Mouse (Mus musculus): ENCODE results near the gene Fam114a2.
A peak's percentile ranks its signal among the peaks of the same experiment; 100 is the strongest.
"Not testable (repeated sequence)": the region's sequence is repeated elsewhere in the genome, so short reads cannot be mapped to it uniquely, and the experiment has no call there.

Gene Fam114a2

DNA sequence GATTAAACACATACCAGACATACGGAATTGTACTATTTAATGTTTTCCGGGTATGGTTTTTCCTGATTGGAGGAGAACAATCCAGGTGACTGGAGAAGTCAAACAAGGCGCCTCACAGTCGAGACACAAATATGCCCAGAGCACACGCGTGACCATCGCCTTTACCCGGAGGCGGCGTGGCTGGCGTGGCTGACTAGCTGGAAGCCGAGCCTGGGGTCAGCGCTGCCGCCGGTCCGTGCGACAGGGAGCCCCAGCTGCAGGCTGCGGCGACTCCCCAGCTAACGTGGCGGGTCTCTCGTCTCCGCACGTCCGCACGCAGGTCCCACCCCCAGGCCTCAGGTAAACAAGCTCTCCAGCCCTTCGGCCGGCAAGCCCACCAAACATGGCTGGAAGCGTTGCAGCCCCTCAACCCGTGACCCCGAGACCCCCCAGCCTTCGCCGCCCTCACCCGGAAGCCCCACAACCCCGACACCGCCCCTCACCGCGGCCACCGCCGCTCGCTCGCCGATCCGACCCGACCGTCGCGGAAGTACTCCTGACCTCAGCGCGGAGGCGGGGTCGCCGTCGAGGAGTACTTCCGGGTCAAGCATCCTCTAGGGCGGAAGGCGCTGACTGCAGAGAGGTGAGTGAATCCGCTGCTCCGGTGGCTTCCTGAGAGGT, at the start of gene Fam114a2, which contains the start of gene Mfap3:
TSS of gene Fam114a2 (minus strand) at position 527 of the 660 bp plus-strand sequence.
TSS of gene Mfap3 (plus strand) at position 574 of the 660 bp plus-strand sequence.
- DNase-seq: peak; percentile 83

DNA sequence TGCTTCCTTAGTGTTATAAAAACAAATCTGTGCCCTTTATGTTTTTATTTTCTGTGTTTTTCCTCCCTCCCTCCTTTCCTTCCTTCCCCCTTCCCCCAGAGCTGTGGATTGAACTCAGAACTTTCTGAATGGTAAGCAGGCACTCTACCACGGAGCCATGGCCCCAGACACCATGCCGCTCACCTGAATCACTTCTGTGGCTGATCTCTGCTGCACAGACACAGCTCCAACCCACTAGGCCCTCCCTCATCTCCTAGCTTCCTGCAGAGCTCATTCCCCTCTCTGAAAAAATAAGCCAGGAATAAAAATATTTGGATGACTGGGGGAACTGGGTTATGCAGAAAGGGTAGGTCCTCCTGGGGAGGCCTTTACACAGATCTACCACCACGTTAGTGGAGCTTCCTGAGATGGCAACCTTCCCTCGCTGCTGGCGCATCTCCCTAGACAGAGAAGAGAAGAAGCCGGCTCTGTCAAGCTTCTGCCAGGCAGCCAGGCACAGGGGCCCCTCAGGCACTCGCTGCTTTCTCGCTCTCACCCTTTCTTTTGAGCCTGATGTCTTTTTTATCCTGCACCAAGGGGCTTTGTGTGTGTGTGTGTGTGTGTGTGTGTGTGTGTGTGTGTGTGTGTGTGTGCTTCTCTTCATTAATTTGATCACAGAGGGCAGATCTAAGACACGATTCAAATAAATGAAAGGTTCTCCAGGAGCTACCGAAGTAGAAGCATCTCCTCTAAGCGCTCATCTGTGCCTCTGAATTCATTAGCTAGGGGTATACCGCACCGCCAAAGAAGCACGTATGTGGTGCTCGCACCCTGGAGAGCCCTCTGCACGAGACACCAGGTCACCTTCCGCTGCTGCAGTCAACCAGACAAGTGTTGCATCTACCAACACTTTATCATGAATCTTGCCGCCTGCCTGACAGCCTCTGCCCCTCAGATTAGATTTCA, 47.9 kb upstream of the Fam114a2 start:
- no peak for DNase-seq

DNA sequence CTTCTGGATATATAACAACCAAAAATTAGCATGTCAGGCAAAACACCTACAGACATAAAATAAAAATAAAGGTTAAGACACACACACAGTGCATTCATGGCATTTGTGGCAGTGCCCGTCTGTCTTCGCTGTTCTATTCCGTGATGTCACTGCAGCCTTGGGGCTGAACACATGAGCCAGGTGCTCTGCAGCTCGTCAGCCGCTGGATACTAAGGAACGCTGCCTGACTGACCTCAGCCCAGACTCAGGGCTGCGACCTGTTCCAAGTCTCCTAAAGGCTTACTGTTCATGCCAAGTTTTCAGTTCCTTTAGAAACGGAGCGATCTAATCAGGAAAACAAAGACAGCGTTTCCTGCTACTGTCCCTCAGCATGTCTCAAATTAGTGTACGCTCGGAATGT, 46.1 kb upstream of the Fam114a2 start:
- no peak for DNase-seq

DNA sequence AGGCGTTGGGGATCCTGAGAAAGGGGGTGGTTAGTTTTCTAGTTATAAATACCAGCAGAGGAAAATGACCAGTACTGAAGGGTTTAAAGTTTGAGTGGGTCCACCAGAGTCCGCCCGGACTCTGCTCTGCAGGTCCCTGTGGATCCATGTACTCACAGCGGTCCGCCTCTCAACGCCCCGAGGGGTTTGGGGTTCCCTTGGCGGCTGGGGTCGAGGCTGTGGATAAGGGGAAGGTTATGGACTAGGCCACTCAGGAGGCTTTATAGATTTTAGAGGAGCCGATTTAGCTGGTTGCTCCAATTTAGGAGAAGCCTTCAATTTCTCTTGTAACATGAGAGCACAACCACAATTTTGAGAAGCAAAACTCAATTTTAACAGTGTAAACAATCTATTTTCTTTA, 39.5 kb upstream of the Fam114a2 start:
- DNase-seq: not testable (repeated sequence)

DNA sequence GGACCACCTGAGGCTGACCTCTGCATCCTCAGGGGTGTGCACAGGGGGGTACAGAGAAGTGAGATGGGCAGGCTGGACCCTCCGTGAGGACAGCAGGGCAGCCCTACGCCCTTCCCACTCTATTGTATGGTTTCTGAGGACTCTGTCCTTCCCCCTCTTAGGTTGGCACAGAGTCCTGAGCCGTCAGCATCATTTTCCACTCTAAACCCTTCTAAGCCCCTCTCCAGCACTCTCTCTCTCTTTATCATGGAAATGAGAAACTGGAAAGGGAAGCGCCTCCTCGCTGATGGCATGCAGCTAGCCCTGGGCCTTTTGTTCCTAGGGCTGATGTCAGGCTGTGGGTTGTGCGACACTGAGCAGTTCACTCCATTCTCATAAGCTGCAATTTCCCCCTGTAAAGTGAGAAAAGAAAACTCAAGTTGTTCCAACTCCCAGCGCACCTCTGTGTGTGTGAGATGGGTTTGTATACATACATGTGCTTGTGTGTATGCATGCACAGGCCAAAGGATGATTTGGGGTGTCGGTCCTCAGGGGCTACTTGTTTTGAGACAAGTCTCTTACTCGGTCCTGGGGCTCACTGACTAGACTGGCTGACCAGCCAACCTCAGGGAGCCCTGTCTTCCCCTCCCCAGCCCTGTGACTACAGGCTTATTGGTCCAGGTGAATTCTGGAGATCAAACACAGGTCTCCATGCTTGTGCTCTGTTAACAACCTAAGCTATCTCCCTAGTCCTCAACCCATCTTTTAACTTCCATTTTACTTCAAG, 34.8 kb upstream of the Fam114a2 start:
- DNase-seq: no peak

DNA sequence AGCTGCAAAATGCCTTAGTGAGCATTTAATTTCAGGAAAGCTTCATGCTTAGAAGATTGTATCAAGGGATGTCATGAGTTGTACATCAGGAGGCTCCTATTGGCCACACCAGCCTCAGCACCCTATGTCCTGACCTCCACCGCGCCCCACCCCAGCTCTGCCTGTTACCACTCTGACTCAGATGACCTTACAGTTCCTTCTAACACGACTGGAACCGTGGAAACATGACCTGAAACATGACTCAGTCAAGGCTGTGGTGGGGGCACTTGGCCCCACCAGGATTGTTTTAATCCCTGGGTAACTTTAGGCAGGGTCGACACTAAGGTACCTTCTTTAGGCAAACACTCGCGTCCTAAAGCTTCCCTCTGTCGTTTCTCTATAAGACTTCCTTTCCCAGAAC, 32.6 kb upstream of the Fam114a2 start:
- DNase-seq: no peak

DNA sequence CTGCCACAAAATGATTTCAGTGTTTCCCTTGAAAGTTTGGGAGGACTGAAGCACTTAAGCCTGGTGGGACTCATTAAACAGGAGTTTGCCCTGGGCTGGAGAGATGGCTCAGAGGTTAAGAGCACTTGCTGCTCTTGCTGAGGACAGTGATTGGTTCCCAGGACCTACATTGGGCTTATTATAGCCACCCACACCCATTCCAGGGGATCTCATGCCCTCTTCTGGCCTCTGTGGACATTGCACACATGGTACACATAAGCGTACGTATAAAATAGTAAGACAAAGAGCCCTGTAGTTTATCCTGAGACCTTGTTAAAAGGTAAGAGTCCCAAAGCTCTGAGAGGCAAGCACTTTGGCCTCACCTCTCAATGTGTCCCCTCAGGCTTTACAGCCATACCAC, 31.8 kb upstream of the Fam114a2 start:
- no peak for DNase-seq

DNA sequence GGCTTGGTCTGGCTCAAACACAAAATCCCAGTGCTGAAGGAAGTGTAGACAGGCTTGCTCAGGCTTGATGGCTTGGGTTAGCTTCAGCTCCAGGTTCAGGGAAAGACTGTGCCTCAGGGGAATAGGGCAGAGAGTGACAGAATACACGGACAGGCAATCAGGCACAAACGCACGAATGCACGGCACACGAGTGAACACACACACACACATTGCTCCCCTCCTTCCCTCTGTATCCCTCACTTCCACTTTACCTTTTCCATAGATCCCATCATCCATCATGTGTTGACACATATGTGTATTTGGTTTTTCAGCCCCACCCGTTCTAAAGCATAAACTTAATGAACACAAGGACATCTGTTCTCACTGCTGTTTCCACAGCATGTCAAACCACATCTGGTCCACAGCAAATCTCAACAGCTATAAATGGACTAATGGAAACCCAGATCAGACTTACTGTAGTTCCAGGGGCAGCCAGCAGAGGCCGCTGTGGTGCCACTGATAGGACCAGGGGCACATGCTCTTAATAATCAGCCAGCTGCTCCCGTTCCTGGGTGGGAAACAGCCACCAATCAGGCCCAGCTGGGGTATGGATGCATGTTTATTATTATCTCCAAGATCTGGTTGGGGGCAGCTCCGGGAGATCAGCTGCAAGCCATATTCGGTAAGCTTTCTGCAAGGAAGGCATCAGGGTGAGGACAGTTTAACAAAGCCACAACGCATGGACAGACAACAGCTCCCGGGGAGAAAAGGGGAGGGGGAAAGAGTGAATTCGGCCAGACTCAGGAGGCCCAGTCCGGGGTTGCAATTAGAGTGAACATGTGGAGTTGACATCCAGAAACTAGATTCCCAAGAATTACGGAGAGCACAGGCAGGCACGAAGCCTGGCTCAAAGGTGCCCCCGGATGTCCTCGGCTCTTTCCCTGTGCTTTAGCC, 30.5 kb upstream of the Fam114a2 start:
- peak; percentile 48 for DNase-seq

DNA sequence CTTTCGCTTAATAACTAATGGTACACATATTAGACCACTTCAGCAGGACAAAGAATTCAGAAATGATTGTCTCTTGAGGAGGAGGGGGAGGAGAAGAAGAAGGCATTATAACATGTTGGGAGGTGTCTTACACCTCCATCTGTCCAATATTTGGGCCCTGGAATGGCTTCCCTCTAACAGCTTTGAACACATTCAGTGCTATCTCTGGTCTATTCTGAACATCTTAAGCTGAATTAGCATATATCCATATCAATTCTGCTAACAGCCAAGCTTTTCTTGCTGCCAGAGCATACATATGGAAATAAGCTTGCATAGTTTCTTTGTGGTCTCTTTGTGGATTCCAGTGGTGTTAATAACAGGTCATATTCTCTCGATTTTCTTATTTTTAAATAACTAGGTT, 22.3 kb upstream of the Fam114a2 start:
- DNase-seq: no peak

DNA sequence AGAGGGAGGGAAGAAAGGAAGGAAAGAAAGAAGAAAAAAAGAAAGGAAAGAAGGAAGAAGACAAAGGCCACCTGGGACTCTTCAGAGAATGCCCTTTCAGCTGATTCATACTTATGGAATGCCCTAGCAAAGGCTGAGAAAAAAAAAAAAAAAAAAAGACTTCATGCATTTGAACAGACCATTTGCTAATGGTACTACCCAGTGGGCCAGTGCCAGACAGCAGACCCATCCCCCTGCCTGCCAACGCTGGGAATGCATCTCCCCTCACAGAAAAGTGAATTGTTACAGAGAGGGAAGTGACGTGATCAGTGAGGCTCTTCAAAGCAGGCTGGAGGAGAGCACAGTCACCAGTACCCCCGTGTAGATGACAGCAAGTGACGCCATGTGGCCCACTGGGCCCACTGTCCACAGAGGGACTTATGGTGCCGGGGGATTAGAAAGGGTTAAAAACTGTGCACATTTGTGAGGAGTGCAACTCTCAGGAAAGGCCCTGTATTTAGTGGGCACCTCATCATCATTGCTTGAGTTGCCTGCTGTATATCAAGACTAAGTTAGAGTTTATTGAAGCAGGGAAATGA, 21.5 kb upstream of the Fam114a2 start:
- DNase-seq: no peak

DNA sequence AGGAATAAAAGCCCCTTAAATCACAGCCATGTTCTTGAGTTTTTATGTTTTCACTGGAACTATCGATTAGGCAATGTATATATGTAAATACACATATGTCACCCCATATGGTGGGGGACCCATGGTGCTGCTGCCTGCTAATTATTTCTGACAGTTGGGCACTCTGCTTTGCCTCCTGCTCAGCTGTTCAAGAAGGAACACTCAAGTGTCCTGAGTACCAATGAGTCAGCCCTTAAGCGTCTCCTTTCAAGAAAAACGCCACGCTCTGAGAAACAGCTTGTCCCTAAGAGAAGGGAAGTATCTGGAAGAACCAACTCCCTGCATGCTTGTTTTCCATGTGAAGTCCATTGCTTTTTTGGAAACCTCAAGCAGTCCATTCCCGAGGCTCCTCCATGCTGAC, 17.5 kb upstream of the Fam114a2 start:
- DNase-seq: no peak

DNA sequence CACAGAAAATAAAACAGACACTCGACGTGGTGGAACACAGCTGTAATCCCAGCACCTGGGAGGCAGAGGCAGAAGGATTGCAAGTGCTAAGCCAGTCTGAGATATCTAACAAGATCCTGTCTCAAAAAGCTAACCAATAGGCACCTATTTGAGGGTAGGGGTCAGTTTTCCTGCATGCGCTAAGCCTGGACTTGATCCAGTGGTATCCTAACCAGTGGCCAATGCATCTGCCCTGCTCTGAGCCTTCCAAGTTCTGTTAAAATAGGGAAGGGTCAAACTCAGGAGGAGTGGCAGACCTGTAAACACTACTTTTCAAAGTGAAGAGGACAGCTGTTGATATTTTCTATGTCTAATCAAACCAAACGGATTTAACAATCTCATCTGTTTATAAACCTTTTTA, 13.9 kb upstream of the Fam114a2 start:
- DNase-seq: no peak

DNA sequence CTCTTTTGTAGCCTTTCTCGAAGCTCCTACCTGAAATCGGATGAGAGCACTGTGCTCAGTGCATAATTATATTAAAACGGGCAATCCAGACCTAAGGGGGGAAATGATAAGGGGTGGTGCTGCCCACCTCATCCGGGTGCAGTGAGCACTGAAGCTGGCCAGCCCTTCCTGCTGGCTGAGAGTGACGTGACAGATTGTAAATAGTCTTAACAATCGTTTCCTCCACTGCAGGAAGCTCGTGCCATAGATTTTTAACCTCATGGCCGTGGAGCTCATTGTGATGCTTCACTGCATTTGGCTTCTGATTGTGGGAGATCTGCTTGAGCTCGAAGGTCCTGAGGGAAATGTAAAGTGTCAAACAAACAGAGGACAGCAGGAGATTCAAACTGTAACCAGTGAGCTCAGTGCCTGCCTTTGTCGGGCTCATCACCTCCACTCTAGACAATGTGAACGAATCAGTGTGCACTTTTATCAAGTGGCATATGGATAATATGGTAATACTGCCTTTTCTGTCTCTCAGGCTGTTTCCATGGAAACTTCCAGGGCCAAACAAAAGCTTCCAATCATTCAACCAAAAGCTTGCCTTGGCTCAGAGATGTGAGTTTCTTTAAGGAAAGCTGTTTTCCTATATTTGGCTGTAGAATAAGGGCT, 13.0 kb upstream of the Fam114a2 start:
- DNase-seq: no peak

DNA sequence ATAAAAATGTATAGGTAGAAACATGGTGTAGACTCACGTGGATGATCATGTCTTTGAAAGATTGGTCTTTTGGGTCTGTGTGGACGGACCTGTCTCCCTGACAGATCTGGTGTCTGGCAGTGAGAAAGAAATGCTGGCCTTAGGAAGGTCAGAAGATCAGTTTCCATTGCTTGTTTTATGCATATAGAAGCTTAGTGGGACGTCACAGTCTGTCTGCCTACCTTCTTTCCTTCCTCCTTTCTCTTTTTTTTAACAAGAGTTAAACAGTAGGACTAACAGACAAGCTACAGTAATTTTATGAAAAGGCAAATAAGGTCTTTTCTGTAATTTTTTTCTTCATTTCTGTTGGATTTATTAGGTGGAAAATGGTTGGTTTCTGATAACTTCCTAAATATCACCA, 10.7 kb upstream of the Fam114a2 start:
- no peak for DNase-seq

DNA sequence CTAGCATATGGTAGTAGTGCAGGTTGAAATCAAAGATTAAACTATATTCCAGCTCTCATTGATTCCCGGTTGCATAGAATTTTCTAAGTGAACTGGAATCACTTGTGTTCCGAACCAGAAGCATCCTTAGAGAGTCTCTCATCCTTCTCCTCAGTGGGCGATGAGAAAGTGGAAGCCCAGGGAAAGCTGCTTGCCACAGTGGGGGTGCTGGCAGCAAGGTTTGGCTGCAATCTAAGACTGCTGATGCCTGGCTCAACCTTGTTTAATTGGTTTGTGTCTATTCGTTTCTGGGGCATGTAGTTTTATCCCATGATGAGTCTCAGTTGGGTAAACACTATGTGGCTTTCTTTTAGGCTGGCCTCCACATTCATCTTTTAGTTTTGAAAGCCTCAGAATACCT, 9.1 kb upstream of the Fam114a2 start:
- DNase-seq: no peak

DNA sequence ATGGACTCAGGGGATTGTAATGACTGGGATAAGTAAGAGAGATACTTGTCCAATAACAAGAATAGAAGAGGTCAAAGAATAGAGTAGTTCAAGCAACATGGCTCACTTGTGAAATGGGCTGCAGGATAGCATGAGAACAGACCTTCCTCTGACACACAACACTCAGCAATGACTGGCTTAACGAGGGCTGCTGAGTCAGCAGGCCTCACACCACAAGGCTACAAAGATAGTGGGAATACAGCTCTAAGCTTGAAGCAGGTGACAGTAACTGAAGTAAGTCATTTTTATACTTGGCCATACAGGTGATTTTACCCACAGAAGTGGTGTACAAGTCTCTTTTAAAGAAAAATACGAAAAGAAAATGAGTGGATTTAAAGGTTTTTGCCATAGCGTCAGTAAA, 7.5 kb upstream of the Fam114a2 start:
- DNase-seq: no peak

DNA sequence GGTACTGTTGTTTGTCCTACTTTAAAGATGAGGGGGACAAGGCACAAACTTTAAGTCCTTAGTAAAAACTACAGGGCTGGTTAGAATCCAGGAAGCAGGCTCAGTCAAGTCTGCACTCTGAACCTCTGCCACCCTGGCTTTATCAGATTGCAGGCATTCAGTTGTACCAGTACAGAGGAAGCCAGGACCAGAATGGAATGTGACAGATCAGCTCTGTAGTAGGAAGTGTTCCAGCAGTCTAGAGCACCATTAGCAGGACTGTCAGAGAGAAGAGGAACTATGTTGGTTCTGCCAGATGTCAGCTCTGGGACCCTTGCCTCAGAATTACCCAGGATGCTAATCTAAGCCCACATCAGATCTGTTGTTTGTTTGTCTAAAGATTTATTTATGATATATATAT, 6.2 kb upstream of the Fam114a2 start:
- peak; percentile 7 for DNase-seq

DNA sequence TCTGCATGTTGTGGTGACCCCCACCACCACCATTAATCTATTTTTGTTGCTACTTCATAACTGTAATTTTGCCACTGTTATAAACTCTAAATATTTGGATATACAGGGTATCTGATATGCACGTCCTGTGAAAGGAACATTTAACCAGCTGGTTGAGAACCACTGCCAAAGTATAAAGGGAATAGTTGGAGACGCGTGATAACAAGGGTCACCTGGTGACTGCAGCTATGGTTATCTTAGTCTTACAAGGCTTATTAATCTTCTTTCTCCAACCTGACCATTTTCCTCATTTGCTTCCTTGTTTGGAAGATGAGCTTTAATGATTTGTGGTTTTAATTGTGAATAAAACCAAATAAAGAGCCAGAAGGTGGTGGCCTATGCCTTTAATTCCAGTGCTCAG, 5.0 kb upstream of the Fam114a2 start:
- DNase-seq: no peak

DNA sequence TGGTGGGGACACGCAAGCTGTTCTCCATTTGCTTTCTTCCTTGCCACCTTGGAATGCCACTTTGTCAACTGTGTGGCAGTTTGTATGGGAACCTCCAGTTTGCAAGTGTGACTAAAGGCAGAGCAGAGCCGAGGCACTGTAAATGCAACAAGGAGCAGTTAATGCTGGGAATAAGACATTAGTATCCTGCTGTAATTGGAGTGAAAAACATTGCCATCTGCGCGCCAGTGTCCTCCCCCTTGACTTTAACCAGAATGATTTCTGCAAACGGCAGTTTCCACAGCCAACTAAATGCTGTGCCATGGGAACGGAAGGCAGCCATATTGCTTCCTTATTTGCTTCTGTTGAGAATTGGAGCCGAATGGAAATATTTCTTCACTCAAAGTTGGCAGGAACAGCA, 3.6 kb upstream of the Fam114a2 start:
- no peak for DNase-seq

DNA sequence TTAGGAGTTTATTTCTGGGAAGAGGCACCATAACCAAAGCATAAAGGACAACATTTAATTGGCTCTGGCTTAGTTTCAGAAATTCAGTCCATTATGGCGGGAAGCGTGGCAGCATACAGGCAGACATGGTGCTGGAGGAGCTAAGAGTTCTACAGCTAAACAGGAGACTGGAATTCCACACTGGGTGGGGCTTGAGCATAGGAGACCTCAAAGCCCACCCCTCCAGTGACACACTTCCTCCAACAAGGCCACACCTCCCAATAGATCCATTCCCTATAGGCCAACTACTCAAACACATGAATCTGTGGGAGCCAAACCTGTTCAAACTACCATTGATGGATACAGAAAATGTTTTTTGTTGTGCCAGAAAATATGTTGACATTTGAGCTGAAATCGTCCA, 2.8 kb upstream of the Fam114a2 start:
- no peak for DNase-seq

DNA sequence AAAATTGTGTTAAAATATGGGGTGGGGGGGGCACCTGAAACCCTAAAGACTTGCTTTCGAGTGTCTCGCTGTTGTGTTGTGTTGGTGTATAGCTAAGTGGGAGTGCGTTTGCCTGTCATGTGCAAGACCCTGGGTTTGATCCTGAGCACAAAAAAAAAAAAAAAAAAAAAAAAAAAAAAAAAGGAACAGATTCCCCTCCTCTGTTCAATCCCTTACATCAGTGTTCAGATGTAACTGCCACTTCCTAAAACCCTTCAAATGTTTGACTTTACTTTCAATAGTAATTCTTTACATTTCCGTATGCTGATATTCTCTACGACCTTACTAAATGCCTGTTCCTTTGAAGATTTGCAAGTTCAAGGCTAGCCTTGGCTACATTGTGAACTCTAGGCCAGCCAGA, 887 bp upstream of the Fam114a2 start:
- DNase-seq: no peak
